ENCODE assay signal across 12 mouse cellular contexts in genomic region chr10:26014298-26014697, GRCm38 (mm10).
"Had no signal": no experiment of that assay in that cellular context is flagged by ENCODE, and none has a peak within 500 bp of the region (broad histone marks: within the 10 kb centered on the region; RNA-seq: fewer than 3 reads in every experiment).

No protein-coding gene starts in this region.

- DNase-seq: retina, postnatal 1 day; right cerebral cortex, adult 18-20 months; right cerebral cortex, postnatal 14 days; right cerebral cortex, postnatal 25 days; right cerebral cortex, postnatal 4 days; spleen, adult 18-20 months; thymus, adult 18-20 months; thymus, adult 2 months; thymus, postnatal 14 days; thymus, postnatal 25 days; thymus, postnatal 36 days; thymus, postnatal 4 days had no signal
